Mouse (Mus musculus) heart, adult 2 months (tissue): Measurements from ENCODE around the gene Serpinh1. TPM values are rescaled to one million over a fixed set of nuclear protein-coding genes. Genes with fewer than 3 reads are reported as not detected.

ENCODE experiments used
- DNase-seq, 2 experiments: peaks; one replicate each; pipeline ENCODE4 v3.0.0; 2021
- H3K27ac ChIP-seq: fragments of 200-600 bp; 2 replicates; pipeline ENCODE4 v1.8.1; 2022
- H3K27me3 ChIP-seq: fragments of 200-500 bp; 2 replicates; pipeline ENCODE4 v1.6.1; 2012; ENCODE audit warnings: mild to moderate bottlenecking, low read length, inconsistent platforms, mixed read lengths; ENCODE audit not compliant: control insufficient read depth, insufficient read depth
- H3K36me3 ChIP-seq: fragments of 200-500 bp; 2 replicates; pipeline ENCODE4 v1.6.1; 2012; ENCODE audit warnings: low read length, inconsistent platforms; ENCODE audit not compliant: control insufficient read depth, insufficient read depth
- H3K4me1 ChIP-seq: fragments of 200-500 bp; 2 replicates; pipeline ENCODE4 v1.6.1; 2011; ENCODE audit warnings: low read length; ENCODE audit not compliant: control insufficient read depth, insufficient read depth
- H3K4me3 ChIP-seq: fragments of 200-600 bp; 2 replicates; pipeline ENCODE4 v1.8.1; 2022
- H3K79me2 ChIP-seq: fragments of 200-500 bp; replicated peaks from 2 replicates; pipeline ENCODE4 v1.6.1; 2012; ENCODE audit warnings: mild to moderate bottlenecking, inconsistent platforms, low read length, moderate library complexity, mixed read lengths; ENCODE audit not compliant: control insufficient read depth, insufficient read depth
- H3K9ac ChIP-seq: fragments of 200-500 bp; 2 replicates; pipeline ENCODE4 v1.6.1; 2012; ENCODE audit warnings: low read depth, mild to moderate bottlenecking, control low read depth, inconsistent platforms, low read length, mixed read lengths
- CTCF ChIP-seq: fragments of 200-600 bp; IDR thresholded peaks from 2 replicates; pipeline ENCODE4 v1.8.1; 2022; ENCODE audit warnings: antibody characterized with exemption, mild to moderate bottlenecking, moderate library complexity
- EP300 ChIP-seq: fragments of 200-500 bp; IDR thresholded peaks from 2 replicates; pipeline ENCODE4 v1.6.1; 2011; ENCODE audit warnings: low read depth, low read length, control low read depth; ENCODE audit not compliant: insufficient read depth
- POLR2A ChIP-seq: fragments of 200-500 bp; IDR thresholded peaks from 2 replicates; pipeline ENCODE4 v1.6.1; 2011; ENCODE audit warnings: mild to moderate bottlenecking, low read depth, low read length, control low read depth; ENCODE audit not compliant: insufficient read depth
- WGBS: fragments of 180-500 bp; shearing (Covaris S2); methylation state at CpG from one replicate; pipeline ENCODE4 v1.1.7; 2018; 5-methylcytosine and 5-hydroxymethylcytosine counted together
- intact Hi-C: fragments of 180-260 bp; cut with DNase I; formaldehyde crosslinking; loops from one replicate; pipeline ENCODE4 v1.15.1; 2025
- polyA plus RNA-seq: library from polyadenylated mRNA; depleted of rRNA; stranded (reverse); fragments of >200 nt; gene quantifications from 2 replicates; pipeline ENCODE4 v1.2.3, GENCODE M21; 2012
- total RNA-seq, 2 experiments: library from RNA; stranded (reverse); gene quantifications; 2 replicates each; pipeline ENCODE4 v1.2.3; 2021

Gene Serpinh1
- total and polyA plus RNA-seq, 3 experiments, result 193 to 275 (median 214) TPM

- no peaks in the 10 kb centered on the region for H3K27me3 ChIP-seq
- no peaks in the 10 kb centered on the region for H3K36me3 ChIP-seq
- peak overlapping the region; percentile 37 for H3K4me3 ChIP-seq
- H3K4me1 ChIP-seq, result peaks cover 31% of the 10 kb centered on the region
- peak; percentile 76 to 84 for DNase-seq
- no peaks in the 10 kb centered on the region for H3K79me2 ChIP-seq
- peak overlapping the region; percentile 29 for H3K9ac ChIP-seq
- peak overlapping the region; percentile 95 for H3K27ac ChIP-seq
- TF ChIP-seq CTCF (no peak), EP300 (peak; percentile 67; the same call in 1 of the 2 replicates)
- intact Hi-C loops, result no loop called here
- 10% methylated on average over 9 of the region's 9 CpGs for WGBS
Measured at GRCm38 (mm10) chr7:99356244-99356930, 3.3 kb upstream of the Serpinh1 start.

GRCm38 (mm10) chr7:99355731-99356131, 2.7 kb upstream of the Serpinh1 start:
- Histone ChIP-seq H3K9ac (peak overlapping the region; percentile 45), H3K36me3 (no peaks in the 10 kb centered on the region), H3K4me1 (peaks cover 32% of the 10 kb centered on the region), H3K4me3 (peak overlapping the region; percentile 37), H3K27ac (peak overlapping the region; percentile 95), H3K27me3 (no peaks in the 10 kb centered on the region), H3K79me2 (0 out of 2 replicates have a peak, but pooled peaks cover 1% of the 10 kb centered on the region)
- TF ChIP-seq EP300 (0 out of 2 replicates have a peak, but pooled peaks have one; percentile 43), POLR2A (peak; percentile 66), CTCF (no peak)
- intact Hi-C loops, result no loop called here
- DNase-seq, result peak; percentile 80 to 87
- 8% methylated on average over 7 of the region's 7 CpGs for WGBS

- Histone ChIP-seq H3K4me3 (peak overlapping the region; percentile 89), H3K27me3 (no peaks in the 10 kb centered on the region), H3K79me2 (peaks cover 5% of the 10 kb centered on the region; the same call in 1 of the 2 replicates), H3K27ac (peak overlapping the region; percentile 99), H3K4me1 (peaks cover 31% of the 10 kb centered on the region), H3K36me3 (peaks cover 10% of the 10 kb centered on the region), H3K9ac (peak overlapping the region; percentile 96)
- WGBS, result 2% methylated on average over 18 of the region's 18 CpGs
- intact Hi-C loops, result loop anchor here (5.0 kb wide), 1 partner anchor 1775 kb away; the partner anchor contains the start of genes Aamdc and Rsf1
- peak; percentile 68 for TF ChIP-seq POLR2A
- TF ChIP-seq CTCF, result no peak
- TF ChIP-seq EP300, result 0 out of 2 replicates have a peak, but pooled peaks have one; percentile 52
- peak; percentile 70 for DNase-seq
Measured at GRCm38 (mm10) chr7:99351802-99352517, 1.1 kb downstream of the Serpinh1 start.

GRCm38 (mm10) chr7:99351104-99351801, 1.8 kb downstream of the Serpinh1 start:
- WGBS, result 3% methylated on average over 12 of the region's 12 CpGs
- Histone ChIP-seq H3K36me3 (peaks cover 10% of the 10 kb centered on the region), H3K27ac (peak overlapping the region; percentile 99), H3K4me1 (peaks cover 25% of the 10 kb centered on the region), H3K9ac (peak overlapping the region; percentile 96), H3K27me3 (no peaks in the 10 kb centered on the region), H3K4me3 (peak overlapping the region; percentile 89), H3K79me2 (peaks cover 5% of the 10 kb centered on the region; the same call in 1 of the 2 replicates)
- TF ChIP-seq CTCF, result no peak
- TF ChIP-seq EP300, result no peak
- no peak for TF ChIP-seq POLR2A
- intact Hi-C loops, result loop anchor here (5.0 kb wide), 1 partner anchor 1774 kb away; the partner anchor contains the start of genes Aamdc and Rsf1
- peak; percentile 60 to 63 for DNase-seq

GRCm38 (mm10) chr7:99349782-99350720, 3.0 kb downstream of the Serpinh1 start:
- DNase-seq, result peak in 1 of 2 experiments; percentile 38
- TF ChIP-seq POLR2A, result no peak
- no peak for TF ChIP-seq CTCF
- TF ChIP-seq EP300, result no peak
- H3K27me3 ChIP-seq, result no peaks in the 10 kb centered on the region
- H3K27ac ChIP-seq, result peak overlapping the region; percentile 99
- H3K4me1 ChIP-seq, result peaks cover 18% of the 10 kb centered on the region
- intact Hi-C loops, result loop anchor here (2.0 to 5.0 kb wide), 3 partner anchors 13 to 1773 kb away; partner anchors contain the start of genes Aamdc and Rsf1
- H3K79me2 ChIP-seq, result peaks cover 5% of the 10 kb centered on the region; the same call in 1 of the 2 replicates
- peaks cover 10% of the 10 kb centered on the region for H3K36me3 ChIP-seq
- peak overlapping the region; percentile 96 for H3K9ac ChIP-seq
- 23% methylated on average over 9 of the region's 9 CpGs for WGBS
- peak overlapping the region; percentile 89 for H3K4me3 ChIP-seq
